Mouse (Mus musculus): ENCODE data around the gene Abca17.

Gene Abca17

GRCm38 (mm10) chr17:24344672-24345071 is 6.2 kb downstream of the Abca17 start:
- DNase-seq: no peak

GRCm38 (mm10) chr17:24327656-24328055 is 23.2 kb downstream of the Abca17 start:
- no peak for DNase-seq

GRCm38 (mm10) chr17:24325051-24325450 is 25.8 kb downstream of the Abca17 start:
- DNase-seq: no peak

GRCm38 (mm10) chr17:24320826-24321225 is 30.0 kb downstream of the Abca17 start:
- no peak for DNase-seq

- peak; percentile 57 to 67 for DNase-seq
These were observed 43.4 kb downstream of the Abca17 start for GRCm38 (mm10) chr17:24307500-24307899.

- DNase-seq: no peak
These were observed 50.2 kb downstream of the Abca17 start for GRCm38 (mm10) chr17:24300651-24301050.

- DNase-seq: no peak
These were observed 61.5 kb downstream of the Abca17 start for GRCm38 (mm10) chr17:24289338-24289737.

GRCm38 (mm10) chr17:24288477-24288876 is 62.4 kb downstream of the Abca17 start:
- DNase-seq: no peak

GRCm38 (mm10) chr17:24285680-24286079 is 65.2 kb downstream of the Abca17 start:
- no peak for DNase-seq

- DNase-seq: no peak
These were observed 67.5 kb downstream of the Abca17 start for GRCm38 (mm10) chr17:24283266-24283818.

- no peak for DNase-seq
These were observed 68.2 kb downstream of the Abca17 start for GRCm38 (mm10) chr17:24282637-24283036.

GRCm38 (mm10) chr17:24279907-24280306 is 71.0 kb downstream of the Abca17 start:
- no peak for DNase-seq

GRCm38 (mm10) chr17:24267133-24267532 is 83.7 kb downstream of the Abca17 start:
- DNase-seq: no peak

- no peak for DNase-seq
These were observed 86.1 kb downstream of the Abca17 start for GRCm38 (mm10) chr17:24264766-24265165.

GRCm38 (mm10) chr17:24260516-24260915 is 90.4 kb downstream of the Abca17 start:
- no peak for DNase-seq

GRCm38 (mm10) chr17:24259702-24260101 is 91.2 kb downstream of the Abca17 start:
- DNase-seq: no peak

- DNase-seq: no peak
These were observed 91.9 kb downstream of the Abca17 start for GRCm38 (mm10) chr17:24258981-24259380.

- no peak for DNase-seq
These were observed 98.5 kb downstream of the Abca17 start for GRCm38 (mm10) chr17:24252329-24252728.

- DNase-seq: peak; percentile 93 to 98
These were observed 99.4 kb downstream of the Abca17 start, which contains the start of gene Ccnf for GRCm38 (mm10) chr17:24251320-24252069. Ccnf (minus strand) TSS chr17:24251484.

GRCm38 (mm10) chr17:24250988-24251319 is 99.9 kb downstream of the Abca17 start:
- DNase-seq: no peak

GRCm38 (mm10) chr17:24248641-24249040 is 102.2 kb downstream of the Abca17 start:
- DNase-seq: no peak

GRCm38 (mm10) chr17:24244061-24244460 is 106.8 kb downstream of the Abca17 start:
- DNase-seq: no peak

GRCm38 (mm10) chr17:24243311-24243969 is 107.4 kb downstream of the Abca17 start:
- no peak for DNase-seq

- DNase-seq: peak; percentile 64 to 76
These were observed 113.9 kb downstream of the Abca17 start for GRCm38 (mm10) chr17:24236921-24237320.
